Mouse (Mus musculus) heart, postnatal 10 days (tissue): Measurements from ENCODE around the gene Vmn1r137. TPM values are rescaled to one million over a fixed set of nuclear protein-coding genes. Genes with fewer than 3 reads are reported as not detected.
"Not testable (repeated sequence)": the region's sequence is repeated elsewhere in the genome, so short reads cannot be mapped to it uniquely, and the experiment has no call there.

Experiments
- DNase-seq, 2 experiments: peaks; one replicate each; pipeline ENCODE4 v3.0.0; 2021
- intact Hi-C: fragments of 180-260 bp; cut with DNase I; formaldehyde crosslinking; loops from one replicate; pipeline ENCODE4 v1.15.1; 2025
- total RNA-seq, 2 experiments: library from RNA; stranded (reverse); gene quantifications; 2 replicates each; pipeline ENCODE4 v1.2.3; 2021

The Vmn1r137 gene
- not detected for total RNA-seq

DNA sequence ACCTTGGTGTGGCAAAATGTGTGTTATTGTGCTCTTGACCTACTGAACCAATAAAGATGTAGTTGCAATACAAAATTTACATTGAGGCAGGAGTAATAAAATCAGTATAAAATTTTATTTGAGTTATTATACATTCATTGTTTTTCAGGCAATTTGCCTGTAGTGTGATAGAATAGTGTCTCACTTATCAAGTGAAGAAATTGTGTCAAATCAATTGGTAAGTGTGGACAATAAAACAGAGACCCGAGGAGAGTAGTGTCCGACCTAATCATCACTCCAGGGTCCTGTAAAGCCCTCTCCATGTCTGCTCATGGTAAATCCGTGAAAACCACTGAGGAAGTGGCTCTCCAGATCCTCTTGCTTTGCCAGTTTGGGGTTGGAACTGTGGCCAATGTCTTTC is at the start of gene Vmn1r137:
Gene Vmn1r137 (plus strand): TSS at position 301 of the 400 bp plus-strand sequence.
- intact Hi-C loops, result not testable (repeated sequence)

DNA sequence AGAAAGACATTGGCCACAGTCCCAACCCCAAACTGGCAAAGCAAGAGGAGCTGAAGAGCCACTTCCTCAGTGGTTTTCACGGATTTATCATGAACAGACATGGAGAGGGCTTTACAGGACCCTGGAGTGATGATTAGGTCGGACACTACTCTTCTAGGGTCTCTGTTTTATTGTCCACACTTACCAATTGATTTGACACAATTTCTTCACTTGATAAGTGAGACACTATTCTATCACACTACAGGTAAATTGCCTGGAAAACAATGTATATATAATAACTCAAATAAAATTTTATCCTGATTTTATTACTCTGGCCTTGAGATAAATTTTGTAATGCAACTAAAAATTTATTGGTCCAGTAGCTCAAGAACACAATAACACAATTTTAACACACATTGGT is 34.4 kb downstream of the Vmn1r137 start, which contains the start of gene Vmn1r138:
Gene Vmn1r138 (minus strand): TSS at position 101 of the 400 bp plus-strand sequence.
- intact Hi-C loops, DNase-seq: not testable (repeated sequence)

More for the DNA sequence above, at the start of gene Vmn1r137:
- not testable (repeated sequence) for DNase-seq

Other genes with a start within 250 kb of the Vmn1r137 start
- not detected for gene Gm4175, start 233.1 kb upstream of the Vmn1r137 start, total RNA-seq
- not detected for gene Gm4177, start 197.9 kb upstream of the Vmn1r137 start, total RNA-seq
- gene Vmn1r135, start 162.2 kb upstream of the Vmn1r137 start, total RNA-seq, result not detected
- not detected for gene Gm5725, start 150.3 kb upstream of the Vmn1r137 start, total RNA-seq
- not detected for gene Gm5891, start 73.3 kb upstream of the Vmn1r137 start, total RNA-seq
- not detected for gene Vmn1r138, start 34.3 kb downstream of the Vmn1r137 start, total RNA-seq
- not detected for gene Gm6176, start 61.7 kb downstream of the Vmn1r137 start, total RNA-seq
- gene Vmn1r139, start 74.5 kb downstream of the Vmn1r137 start, total RNA-seq, result not detected
- not detected for gene Gm16451, start 123.7 kb downstream of the Vmn1r137 start, total RNA-seq
- not detected for gene Gm10666, start 140.2 kb downstream of the Vmn1r137 start, total RNA-seq
- gene Vmn1r142, start 169.4 kb downstream of the Vmn1r137 start, total RNA-seq, result not detected
- not detected for gene Vmn1r143, start 194.8 kb downstream of the Vmn1r137 start, total RNA-seq
- not detected for gene Gm8653, start 206.7 kb downstream of the Vmn1r137 start, total RNA-seq
- not detected for gene Gm8453, start 234.9 kb downstream of the Vmn1r137 start, total RNA-seq